Mouse (Mus musculus): Measurements from ENCODE around the gene 9630041A04Rik.
A peak's percentile ranks its signal among the peaks of the same experiment; 100 is the strongest.

The 9630041A04Rik gene

DNA sequence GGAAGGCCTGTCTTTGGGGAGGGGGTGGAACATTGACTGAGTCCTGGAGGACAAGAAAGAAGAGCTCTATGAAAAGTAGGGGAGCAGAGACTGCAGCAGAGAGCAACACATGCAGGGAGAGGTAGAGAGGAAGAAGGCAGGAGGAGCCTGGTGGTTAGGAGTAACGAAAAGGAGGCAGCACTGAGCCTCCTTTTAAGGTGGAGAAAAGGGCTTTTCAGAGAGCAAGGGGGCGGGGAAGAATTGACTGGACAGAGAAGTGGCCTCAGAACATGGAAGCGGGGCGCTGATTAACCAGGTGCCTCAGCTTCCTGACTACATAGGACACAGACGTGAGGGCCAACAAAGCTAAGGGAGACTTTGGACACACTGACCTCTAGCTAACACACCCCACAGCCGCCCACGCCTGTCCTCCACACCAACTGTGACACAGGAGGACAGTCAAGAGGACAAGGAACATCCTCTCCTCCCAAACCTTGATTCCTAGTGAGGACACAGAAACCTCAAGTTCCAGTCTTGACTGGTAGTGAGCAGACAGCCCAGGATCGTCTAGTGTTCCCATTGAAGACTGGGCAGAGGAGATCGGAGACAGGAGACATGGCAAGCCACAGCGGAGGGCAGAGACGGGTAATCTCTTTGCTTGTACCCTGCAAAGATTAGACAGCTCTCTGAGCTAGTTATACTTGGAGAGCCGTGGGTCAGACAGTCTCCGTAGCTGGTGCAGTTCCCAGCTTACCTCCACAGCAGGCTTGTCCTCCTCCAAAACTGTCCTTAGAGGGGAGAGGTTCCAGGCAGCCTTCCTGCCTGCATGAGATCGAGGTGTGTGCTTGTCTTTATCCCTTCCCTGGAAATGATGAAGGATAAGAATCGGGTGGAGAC is at the start of gene 9630041A04Rik:
Gene 9630041A04Rik (plus strand): TSS at position 246 of the 876 bp plus-strand sequence.
- ATAC-seq (ENCODE audit: low TSS enrichment): peak; percentile 4; the same call in 1 of the 2 replicates

GRCm38 (mm10) chr9:101823896-101824295 is 37.7 kb upstream of the 9630041A04Rik start:
- no peak for ATAC-seq (ENCODE audit: low TSS enrichment)

DNA sequence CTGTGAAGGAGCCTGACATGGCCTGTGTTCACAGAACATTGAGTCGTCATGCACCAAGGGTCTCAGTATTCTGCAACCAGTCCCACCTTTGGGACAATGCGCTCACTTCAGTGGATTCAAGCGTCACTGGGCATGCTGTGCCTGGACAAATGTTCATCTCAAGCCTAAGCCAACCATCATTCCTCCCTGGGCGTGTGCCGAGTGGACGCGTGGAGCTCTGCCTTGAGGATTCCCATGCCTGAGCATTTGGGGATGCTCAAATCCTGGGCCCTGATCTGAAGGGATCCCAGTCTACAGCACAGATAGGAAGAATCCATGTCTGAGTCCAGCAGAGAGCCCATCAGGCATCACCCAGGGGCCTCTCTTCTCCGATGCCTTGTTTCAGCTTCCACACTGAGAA is 36.0 kb upstream of the 9630041A04Rik start:
- ATAC-seq (ENCODE audit: low TSS enrichment): no peak

DNA sequence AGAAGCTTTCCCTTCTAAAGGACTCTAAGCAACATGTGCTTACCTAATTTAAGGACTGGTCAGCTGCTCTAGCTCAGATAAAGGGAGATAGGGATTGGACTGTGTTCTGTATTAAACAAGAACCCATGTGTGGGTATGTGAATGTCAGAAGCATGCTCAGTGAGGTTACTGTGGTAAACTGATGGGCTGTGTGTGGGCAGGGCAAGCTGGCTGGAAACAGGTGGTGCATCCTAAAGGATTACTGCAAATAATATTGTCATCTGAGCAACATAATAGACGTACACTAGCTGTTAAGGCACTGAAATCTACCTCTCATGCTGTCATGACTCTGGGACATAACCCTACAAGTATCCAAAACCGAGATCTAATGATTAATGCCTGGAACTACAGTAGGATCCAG is 28.0 kb upstream of the 9630041A04Rik start:
- ATAC-seq (ENCODE audit: low TSS enrichment): no peak

DNA sequence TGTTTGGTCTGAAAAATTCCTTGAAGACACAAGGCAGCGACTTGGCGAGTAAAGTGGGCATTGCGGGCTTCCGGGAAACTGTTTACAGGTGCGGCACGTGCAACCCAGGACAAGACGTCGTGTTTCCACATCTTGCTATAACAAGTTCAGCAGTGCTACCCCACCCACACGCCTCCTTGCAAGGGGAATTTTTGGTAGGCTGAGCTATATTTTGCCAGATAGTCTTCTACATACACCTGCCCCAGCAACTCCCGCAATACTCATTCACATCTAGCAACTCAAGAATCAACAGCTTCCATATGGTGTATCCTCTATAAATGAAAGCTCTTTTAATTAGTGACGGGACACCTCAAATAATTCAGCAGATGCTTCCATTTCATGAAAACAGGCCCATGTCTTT is 20.5 kb upstream of the 9630041A04Rik start:
- ATAC-seq (ENCODE audit: low TSS enrichment): peak; percentile 66

DNA sequence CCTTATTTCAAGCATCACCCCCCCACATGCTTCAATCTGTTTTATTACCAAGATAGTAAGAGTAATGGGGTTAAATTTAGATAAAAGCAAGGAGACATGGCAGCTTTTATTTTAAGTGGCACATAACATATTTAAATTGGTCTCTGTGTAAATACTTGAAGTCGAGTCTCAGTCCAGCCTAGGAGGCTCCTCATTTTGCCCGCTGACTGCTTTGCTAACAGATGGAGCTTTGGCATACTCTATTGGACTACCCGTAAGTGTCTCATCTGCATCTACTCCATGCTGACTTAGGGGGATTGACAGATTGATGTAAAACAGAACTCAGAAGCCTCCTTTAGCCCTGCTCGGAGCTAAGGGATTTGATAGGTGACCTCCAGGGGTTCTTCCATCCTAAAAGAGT is 17.7 kb upstream of the 9630041A04Rik start:
- peak; percentile 77 for ATAC-seq (ENCODE audit: low TSS enrichment)

DNA sequence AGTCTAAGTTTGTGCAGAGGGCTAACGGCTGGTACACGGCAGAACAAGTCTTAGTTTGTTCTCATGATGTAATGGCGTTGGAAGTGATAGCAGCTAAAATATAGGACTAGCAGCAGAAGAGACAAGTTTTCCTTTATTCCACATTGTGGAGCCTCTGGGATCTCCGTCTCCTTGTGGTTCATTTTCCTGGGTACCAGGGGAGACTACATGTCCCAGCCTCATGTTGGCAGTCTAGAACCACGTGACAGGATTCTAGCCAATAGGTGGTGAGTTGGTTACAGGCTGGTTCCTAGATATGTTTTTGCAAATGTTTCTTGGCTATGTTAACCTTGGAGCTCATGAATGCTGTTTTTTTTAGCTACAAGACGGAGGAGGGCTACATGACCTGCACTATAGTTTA is 15.9 kb upstream of the 9630041A04Rik start:
- 0 out of 2 replicates have a peak, but pooled peaks have one; percentile 45 for ATAC-seq (ENCODE audit: low TSS enrichment)

- ATAC-seq (ENCODE audit: low TSS enrichment): peak; percentile 64
These were observed 932 bp downstream of the 9630041A04Rik start for GRCm38 (mm10) chr9:101862481-101863065.

DNA sequence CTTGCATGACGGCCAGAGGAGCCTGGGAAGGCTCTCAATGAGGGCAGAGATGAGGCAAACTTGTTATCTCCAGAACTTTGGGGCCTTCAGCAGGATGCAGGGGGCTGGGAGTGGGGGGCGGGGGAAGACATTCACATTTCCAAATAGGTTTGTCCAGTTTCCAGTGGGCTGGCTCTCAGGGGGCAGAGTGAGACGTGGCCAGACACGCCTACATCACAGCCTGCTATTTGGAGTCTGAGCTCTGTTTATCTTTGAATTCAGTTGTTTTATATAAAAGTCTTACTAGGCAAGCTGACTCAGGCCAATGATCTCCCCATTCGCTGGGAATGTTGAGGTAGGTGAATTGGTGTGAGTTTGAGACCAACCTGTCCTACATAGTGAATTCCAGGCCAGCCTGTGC is 1.5 kb downstream of the 9630041A04Rik start:
- no peak for ATAC-seq (ENCODE audit: low TSS enrichment)

DNA sequence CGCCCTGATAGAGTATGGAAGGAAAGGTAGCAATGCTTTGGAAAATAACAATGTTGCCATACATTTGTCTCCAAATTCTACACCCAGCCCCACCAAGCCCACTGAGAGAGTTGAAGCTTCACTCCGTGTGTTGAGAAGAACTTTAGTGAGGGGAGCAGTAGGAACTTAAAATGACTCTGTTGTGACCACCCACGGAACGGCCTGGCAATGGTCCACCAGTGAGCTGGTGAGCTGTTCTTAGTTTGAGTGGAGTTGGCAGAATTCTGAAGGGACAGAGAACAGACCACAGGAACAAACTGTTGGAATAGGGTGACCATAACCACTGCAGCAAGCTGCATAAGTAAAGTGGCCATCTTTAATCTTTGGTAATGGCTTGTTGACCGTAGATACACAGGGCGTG is 7.0 kb downstream of the 9630041A04Rik start:
- ATAC-seq (ENCODE audit: low TSS enrichment): no peak; the same call in 1 of the 2 replicates

DNA sequence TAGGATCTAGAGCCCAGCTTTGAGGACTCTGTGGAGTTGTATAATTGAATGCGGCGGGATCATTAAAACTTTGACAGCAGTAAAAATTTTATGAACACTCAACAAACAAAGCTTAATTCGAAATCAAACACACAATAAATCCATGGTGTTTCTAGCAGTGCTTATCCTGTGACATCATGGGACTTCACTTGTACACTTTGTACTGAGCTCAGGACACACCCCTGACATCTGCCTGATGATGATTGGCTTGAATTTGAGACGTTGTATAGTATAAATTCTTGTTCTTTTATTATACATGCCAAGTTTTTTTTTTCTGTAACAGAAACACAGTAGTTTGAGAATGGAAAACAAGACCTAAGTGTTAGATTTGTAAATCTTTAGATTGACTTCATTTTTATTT is 8.4 kb downstream of the 9630041A04Rik start:
- no peak for ATAC-seq (ENCODE audit: low TSS enrichment)

DNA sequence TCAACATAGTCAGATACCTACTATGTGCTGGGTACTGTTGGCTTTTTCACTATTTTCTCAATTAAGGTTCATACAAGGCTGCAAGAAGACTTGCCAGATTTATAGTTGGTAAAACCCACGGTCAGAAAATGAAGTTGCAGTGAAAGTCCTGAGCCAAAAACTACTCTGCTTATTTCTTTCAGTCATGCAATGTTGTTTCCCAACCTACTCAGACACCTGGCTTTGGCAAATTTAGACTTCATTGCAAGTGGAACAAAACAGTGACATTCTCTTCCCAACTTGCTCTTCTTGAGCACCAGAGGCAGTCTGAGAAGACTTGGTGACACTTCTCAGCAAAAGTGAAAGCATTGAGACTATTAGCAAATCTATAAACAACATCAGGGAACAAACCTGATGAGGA is 13.7 kb downstream of the 9630041A04Rik start:
- ATAC-seq (ENCODE audit: low TSS enrichment): peak; percentile 83

DNA sequence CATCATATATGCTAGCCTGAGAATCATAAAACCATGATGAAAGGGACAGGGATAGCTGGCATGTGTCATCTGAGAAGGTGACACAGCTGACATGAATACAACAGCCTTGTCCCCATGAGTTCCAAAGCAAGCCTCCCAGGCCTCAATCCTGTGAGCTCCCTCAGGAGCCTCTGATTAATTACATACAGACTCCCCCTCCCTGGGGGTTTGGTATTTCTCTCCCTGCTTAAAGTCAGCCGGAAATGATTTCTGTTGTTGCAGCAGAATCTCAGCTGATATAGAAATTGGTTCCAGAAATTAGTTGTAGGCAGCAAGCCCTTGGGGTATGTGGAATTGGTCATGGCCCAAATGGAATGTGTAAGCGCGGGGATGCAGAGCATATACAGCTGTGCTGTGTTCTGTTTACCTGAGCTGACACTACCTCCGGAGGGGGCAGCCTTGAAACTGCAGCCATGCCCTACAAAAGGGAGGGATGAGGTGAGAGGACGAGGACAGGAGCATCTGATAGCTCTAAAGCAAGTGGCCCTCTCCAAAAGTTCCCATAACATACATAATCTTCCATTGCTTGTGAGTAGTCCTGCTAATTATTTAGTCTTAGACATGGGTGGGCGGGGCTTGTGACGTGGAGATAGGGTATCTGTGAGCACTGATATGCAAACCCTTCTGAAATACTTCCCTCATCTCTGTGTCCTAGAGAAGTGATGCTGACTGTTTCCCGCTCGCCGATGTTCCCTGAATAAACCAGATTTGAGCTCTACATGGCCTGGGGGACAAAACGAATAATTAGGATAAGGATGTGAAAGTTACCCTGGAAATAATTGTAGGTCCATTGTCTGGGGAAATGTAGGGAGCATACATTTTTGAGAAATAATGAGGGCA is 15.7 kb downstream of the 9630041A04Rik start:
- no peak for ATAC-seq (ENCODE audit: low TSS enrichment)

- ATAC-seq (ENCODE audit: low TSS enrichment): peak; percentile 44; the same call in 1 of the 2 replicates
These were observed 21.7 kb downstream of the 9630041A04Rik start for GRCm38 (mm10) chr9:101883295-101883694.

DNA sequence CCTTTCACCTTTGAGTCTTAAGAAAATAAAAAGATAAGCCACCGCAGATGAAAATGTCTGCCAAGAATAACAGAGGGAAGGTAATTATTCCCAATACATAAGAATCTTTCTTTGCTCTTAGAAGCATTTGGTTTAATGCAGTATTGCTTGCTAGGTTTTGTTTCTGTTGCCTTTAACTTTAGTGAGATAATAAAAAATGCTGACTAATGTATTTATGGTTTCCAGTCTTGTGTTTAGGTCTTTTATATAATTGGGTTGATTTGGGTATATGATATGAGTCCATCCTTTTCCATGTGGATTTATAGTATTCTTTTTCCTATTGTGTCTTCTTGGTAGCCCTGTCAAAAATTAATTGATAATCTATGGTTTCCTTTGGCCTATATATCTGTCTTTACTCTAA is 36.2 kb downstream of the 9630041A04Rik start:
- ATAC-seq (ENCODE audit: low TSS enrichment): no peak

DNA sequence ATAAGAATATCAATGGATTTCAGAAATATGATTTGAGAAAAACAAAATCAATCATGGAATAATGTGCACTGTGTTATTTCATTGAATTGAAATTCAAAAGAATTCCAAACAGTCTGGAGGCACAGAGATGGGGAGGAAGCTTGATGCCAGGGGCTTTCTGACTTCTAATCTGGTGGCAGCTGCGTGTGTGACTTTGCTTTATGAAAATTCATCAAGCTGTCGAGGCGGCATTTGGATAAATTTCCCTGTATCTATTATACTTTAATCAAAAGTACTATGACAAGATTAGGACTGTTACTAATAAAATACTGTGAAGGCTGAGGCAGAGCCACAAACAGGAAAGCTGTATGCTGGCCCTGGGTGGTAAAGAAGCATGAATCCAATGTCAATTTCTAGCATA is 41.8 kb downstream of the 9630041A04Rik start:
- ATAC-seq (ENCODE audit: low TSS enrichment): no peak

GRCm38 (mm10) chr9:101907747-101908255 is 46.2 kb downstream of the 9630041A04Rik start:
- ATAC-seq (ENCODE audit: low TSS enrichment): no peak

- ATAC-seq (ENCODE audit: low TSS enrichment): no peak
These were observed 47.2 kb downstream of the 9630041A04Rik start for GRCm38 (mm10) chr9:101908849-101909248.

DNA sequence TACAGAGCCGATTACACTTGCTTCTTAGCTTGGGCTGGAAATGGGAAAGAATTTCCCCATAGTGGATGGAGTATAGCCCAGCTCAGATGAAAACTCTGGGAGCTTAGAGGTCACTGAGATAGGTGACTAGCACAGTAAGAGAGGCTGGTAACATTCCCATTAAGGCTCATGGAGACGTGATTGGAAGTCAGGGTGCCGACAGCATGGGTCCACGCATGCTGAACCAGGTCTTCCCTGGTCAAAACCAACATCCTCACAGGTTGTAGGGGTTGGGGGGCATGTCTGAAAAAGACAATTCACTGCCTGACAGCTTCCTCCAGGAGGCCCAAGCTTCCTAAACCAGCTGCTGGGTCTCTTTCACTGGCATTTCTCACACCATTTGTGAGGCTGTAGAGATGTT is 47.9 kb downstream of the 9630041A04Rik start:
- ATAC-seq (ENCODE audit: low TSS enrichment): no peak

- peak; percentile 47; the same call in 1 of the 2 replicates for ATAC-seq (ENCODE audit: low TSS enrichment)
These were observed 49.7 kb downstream of the 9630041A04Rik start for GRCm38 (mm10) chr9:101911176-101911866.

DNA sequence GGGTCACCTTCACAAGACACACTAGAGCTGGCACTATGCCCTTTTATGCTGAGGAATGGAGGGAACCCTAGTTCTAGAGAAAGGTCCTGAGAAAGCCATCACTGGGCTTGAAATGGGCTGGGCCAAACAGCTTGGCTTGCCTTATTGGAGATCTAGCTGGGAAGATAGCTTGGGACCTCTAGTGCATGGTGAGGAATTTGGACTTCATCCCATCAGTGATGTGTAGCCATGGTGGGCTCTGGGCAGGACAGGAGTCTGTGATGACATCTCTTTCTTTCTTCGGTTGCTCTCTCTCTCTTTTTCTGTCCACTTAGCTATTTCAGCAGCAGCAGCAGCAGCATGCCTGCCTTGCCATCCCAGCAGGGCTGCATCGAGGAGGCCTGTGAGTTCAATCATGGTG is 53.4 kb downstream of the 9630041A04Rik start:
- ATAC-seq (ENCODE audit: low TSS enrichment): no peak

Measured in frontal cortex, adult (tissue).